Mouse (Mus musculus): ENCODE results near the gene Sowaha. TPM values are rescaled to one million over a fixed set of nuclear protein-coding genes. Genes with fewer than 3 reads are reported as not detected.

Sowaha gene
- polyA plus RNA-seq, 1 experiment from 2014 or later: 0.18 TPM

GRCm38 (mm10) chr11:53481088-53481730 is 1.1 kb upstream of the Sowaha start:
- no peaks in the 10 kb centered on the region for H3K36me3 ChIP-seq (ENCODE audit: control insufficient read depth, insufficient read depth)
- no peak overlapping the region for H3K4me2 ChIP-seq (ENCODE audit: low read depth, low read length)
- H3K4me3 ChIP-seq (ENCODE audit: low read length): no peak overlapping the region
- H3K9me3 ChIP-seq (replicated peaks; ENCODE audit: control insufficient read depth, low read length): peaks cover 3% of the 10 kb centered on the region; the same call in 1 of the 2 replicates
- peaks cover 42% of the 10 kb centered on the region for H3K27me3 ChIP-seq (ENCODE audit: control insufficient read depth, insufficient read depth, low read length)
- WGBS: 71% methylated on average over 4 of the region's 4 CpGs
- no peaks in the 10 kb centered on the region for H3K4me1 ChIP-seq (ENCODE audit: control insufficient read depth, insufficient read depth, low read length)
- no peak overlapping the region for H3K27ac ChIP-seq (ENCODE audit: low read length)
- ATAC-seq (replicated peaks; ENCODE audit: extremely low read depth, insufficient read depth, low FRiP score): no peak
- H3K9ac ChIP-seq (ENCODE audit: low read length): no peak overlapping the region

DNA sequence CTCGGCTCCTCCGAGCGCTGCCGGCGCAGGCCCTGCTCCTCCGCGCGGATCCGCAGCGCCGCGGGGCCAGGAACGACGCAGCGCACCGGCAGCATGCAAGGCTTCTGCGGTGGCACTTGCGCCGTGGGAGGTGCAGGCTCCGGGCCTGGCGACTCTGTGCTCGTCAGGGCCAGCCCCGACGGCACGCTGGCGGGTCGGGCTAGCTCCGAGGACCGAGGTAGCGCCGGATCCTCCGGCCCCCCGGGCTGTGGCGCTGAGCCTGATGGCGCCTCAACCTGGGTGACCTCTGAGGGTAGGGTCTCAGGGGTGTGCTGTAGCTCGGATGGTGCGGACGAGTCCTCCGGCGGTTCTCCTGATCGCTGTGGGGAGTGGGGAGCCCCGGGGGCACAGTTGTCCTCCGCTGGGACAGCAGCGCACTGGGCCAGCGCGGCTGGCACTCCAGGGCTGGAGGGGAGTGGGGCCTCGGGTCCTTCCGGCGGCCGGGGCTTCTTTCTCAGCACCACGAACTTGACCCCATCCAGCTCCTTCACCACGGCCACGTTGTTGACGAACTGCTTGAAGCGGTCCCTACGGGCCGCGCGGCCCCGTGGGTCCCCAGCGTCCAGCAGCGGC is 797 bp downstream of the Sowaha start:
- Histone ChIP-seq H3K27me3 (ENCODE audit: control insufficient read depth, insufficient read depth, low read length) (peaks cover 53% of the 10 kb centered on the region), H3K36me3 (ENCODE audit: control insufficient read depth, insufficient read depth) (no peaks in the 10 kb centered on the region), H3K4me2 (ENCODE audit: low read depth, low read length) (peak overlapping the region; percentile 94), H3K9ac (ENCODE audit: low read length) (peak overlapping the region; percentile 60), H3K4me1 (ENCODE audit: control insufficient read depth, insufficient read depth, low read length) (no peaks in the 10 kb centered on the region), H3K4me3 (ENCODE audit: low read length) (peak overlapping the region; percentile 67), H3K9me3 (replicated peaks; ENCODE audit: control insufficient read depth, low read length) (peaks cover 3% of the 10 kb centered on the region; the same call in 1 of the 2 replicates), H3K27ac (ENCODE audit: low read length) (no peak overlapping the region)
- no peak; the same call in 1 of the 2 replicates for ATAC-seq (replicated peaks; ENCODE audit: extremely low read depth, insufficient read depth, low FRiP score)
- WGBS: 1% methylated on average over 62 of the region's 62 CpGs

DNA sequence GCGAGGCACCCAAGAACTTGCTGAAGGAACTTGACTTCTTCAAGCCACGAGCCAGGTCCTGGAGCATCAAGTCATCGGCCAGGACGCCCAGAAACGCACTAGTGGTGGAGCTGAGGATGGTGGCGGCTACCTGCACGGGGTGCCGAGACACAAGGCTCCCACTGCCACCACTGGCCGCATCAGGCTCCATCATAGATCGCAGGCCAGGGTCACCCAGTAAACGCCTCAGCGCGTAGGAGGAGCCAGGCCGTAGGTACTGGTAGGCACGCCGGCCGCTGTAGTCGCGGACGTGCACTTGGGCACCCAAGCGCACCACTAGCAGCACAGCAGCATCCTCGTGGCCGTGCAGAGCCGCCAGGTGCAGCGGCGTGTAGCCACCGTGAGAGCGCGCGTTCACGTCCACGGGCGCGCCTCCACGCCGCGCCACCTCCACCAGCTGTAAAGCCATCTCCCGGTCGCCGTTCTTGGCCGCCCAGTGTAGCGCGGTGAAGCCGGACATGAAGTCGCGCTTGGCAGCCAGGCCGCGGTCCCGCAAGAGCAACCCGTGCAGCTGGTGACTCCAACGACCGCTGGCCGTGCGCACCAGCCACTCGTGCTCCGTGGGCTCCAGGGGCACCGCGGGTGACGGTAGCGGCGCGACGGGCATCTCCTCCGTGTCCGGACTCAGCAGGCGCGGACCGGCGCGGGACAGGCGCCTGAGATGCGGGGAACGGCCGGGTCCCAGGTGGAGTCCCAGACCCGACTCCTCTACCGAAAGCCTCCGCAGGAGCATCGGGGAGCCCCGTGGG is 1.5 kb downstream of the Sowaha start:
- H3K4me1 ChIP-seq (ENCODE audit: control insufficient read depth, insufficient read depth, low read length): no peaks in the 10 kb centered on the region
- ATAC-seq (replicated peaks; ENCODE audit: extremely low read depth, insufficient read depth, low FRiP score): no peak
- no peak overlapping the region for H3K27ac ChIP-seq (ENCODE audit: low read length)
- H3K4me3 ChIP-seq (ENCODE audit: low read length): peak overlapping the region; percentile 67
- H3K9me3 ChIP-seq (replicated peaks; ENCODE audit: control insufficient read depth, low read length): peaks cover 3% of the 10 kb centered on the region; the same call in 1 of the 2 replicates
- 7% methylated on average over 76 of the region's 79 CpGs for WGBS
- peak overlapping the region; percentile 94 for H3K4me2 ChIP-seq (ENCODE audit: low read depth, low read length)
- peak overlapping the region; percentile 46 for H3K9ac ChIP-seq (ENCODE audit: low read length)
- H3K27me3 ChIP-seq (ENCODE audit: control insufficient read depth, insufficient read depth, low read length): peaks cover 57% of the 10 kb centered on the region
- H3K36me3 ChIP-seq (ENCODE audit: control insufficient read depth, insufficient read depth): no peaks in the 10 kb centered on the region

GRCm38 (mm10) chr11:53477833-53478232 is 2.2 kb downstream of the Sowaha start:
- 72% methylated on average over 7 of the region's 7 CpGs for WGBS
- H3K36me3 ChIP-seq (ENCODE audit: control insufficient read depth, insufficient read depth): no peaks in the 10 kb centered on the region
- peaks cover 57% of the 10 kb centered on the region for H3K27me3 ChIP-seq (ENCODE audit: control insufficient read depth, insufficient read depth, low read length)
- ATAC-seq (replicated peaks; ENCODE audit: extremely low read depth, insufficient read depth, low FRiP score): no peak
- H3K9ac ChIP-seq (ENCODE audit: low read length): no peak overlapping the region
- no peak overlapping the region for H3K27ac ChIP-seq (ENCODE audit: low read length)
- H3K4me1 ChIP-seq (ENCODE audit: control insufficient read depth, insufficient read depth, low read length): no peaks in the 10 kb centered on the region
- H3K4me3 ChIP-seq (ENCODE audit: low read length): no peak overlapping the region
- H3K4me2 ChIP-seq (ENCODE audit: low read depth, low read length): no peak overlapping the region
- H3K9me3 ChIP-seq (replicated peaks; ENCODE audit: control insufficient read depth, low read length): peaks cover 3% of the 10 kb centered on the region; the same call in 1 of the 2 replicates

DNA sequence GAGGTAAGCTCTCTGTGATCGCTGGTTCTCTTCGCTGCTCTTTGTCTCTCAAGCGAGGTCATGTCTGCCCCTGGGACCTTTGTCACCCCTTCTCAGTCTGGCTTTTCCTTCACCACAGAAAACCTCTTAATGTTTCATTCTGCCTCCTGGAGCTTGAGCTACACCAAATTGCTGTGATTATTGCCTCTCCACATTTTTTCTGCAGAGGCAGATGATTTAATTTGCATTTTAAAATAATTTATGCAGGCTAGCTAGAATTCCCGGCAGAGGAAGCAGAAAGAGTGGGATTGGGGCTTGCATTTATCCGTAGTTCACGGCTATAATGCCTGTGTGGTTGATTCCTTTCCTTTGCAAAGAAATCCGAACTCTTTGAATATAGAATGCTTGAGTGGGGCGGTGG is 4.5 kb downstream of the Sowaha start:
- WGBS: 30% methylated on average over 8 of the region's 8 CpGs
- 0 out of 2 replicates have a peak, but pooled peaks cover 2% of the 10 kb centered on the region for H3K4me1 ChIP-seq (ENCODE audit: control insufficient read depth, insufficient read depth, low read length)
- H3K36me3 ChIP-seq (ENCODE audit: control insufficient read depth, insufficient read depth): no peaks in the 10 kb centered on the region
- H3K27ac ChIP-seq (ENCODE audit: low read length): no peak overlapping the region
- no peak overlapping the region for H3K9ac ChIP-seq (ENCODE audit: low read length)
- H3K27me3 ChIP-seq (ENCODE audit: control insufficient read depth, insufficient read depth, low read length): peaks cover 68% of the 10 kb centered on the region
- peaks cover 3% of the 10 kb centered on the region; the same call in 1 of the 2 replicates for H3K9me3 ChIP-seq (replicated peaks; ENCODE audit: control insufficient read depth, low read length)
- H3K4me3 ChIP-seq (ENCODE audit: low read length): no peak overlapping the region
- no peak for ATAC-seq (replicated peaks; ENCODE audit: extremely low read depth, insufficient read depth, low FRiP score)
- H3K4me2 ChIP-seq (ENCODE audit: low read depth, low read length): no peak overlapping the region

DNA sequence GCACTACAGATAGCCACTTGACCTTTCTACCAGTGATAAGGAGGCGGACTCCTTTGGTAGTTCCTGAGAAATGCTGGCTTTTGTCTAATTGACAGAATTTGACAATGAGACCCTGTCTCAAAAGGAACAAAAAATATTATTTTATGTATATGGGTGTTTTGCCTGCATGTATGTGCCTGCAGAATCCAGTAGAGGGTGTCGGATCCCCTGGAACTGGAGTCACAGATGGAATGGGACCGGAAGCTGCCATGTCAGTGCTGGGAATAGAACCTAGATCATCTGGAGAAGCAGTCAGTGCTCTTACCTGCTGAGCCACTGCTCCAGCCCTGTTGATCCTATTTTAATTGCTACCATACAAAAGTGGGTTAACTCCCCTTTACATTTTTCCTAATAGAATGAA is 7.4 kb downstream of the Sowaha start:
- H3K4me2 ChIP-seq (ENCODE audit: low read depth, low read length): no peak overlapping the region
- WGBS: 77% methylated on average over 3 of the region's 3 CpGs
- no peak overlapping the region for H3K9ac ChIP-seq (ENCODE audit: low read length)
- H3K27ac ChIP-seq (ENCODE audit: low read length): no peak overlapping the region
- H3K4me1 ChIP-seq (ENCODE audit: control insufficient read depth, insufficient read depth, low read length): peaks cover 12% of the 10 kb centered on the region; the same call in 1 of the 2 replicates
- no peaks in the 10 kb centered on the region for H3K36me3 ChIP-seq (ENCODE audit: control insufficient read depth, insufficient read depth)
- H3K27me3 ChIP-seq (ENCODE audit: control insufficient read depth, insufficient read depth, low read length): peaks cover 53% of the 10 kb centered on the region
- ATAC-seq (replicated peaks; ENCODE audit: extremely low read depth, insufficient read depth, low FRiP score): no peak
- H3K4me3 ChIP-seq (ENCODE audit: low read length): no peak overlapping the region
- H3K9me3 ChIP-seq (replicated peaks; ENCODE audit: control insufficient read depth, low read length): no peaks in the 10 kb centered on the region

DNA sequence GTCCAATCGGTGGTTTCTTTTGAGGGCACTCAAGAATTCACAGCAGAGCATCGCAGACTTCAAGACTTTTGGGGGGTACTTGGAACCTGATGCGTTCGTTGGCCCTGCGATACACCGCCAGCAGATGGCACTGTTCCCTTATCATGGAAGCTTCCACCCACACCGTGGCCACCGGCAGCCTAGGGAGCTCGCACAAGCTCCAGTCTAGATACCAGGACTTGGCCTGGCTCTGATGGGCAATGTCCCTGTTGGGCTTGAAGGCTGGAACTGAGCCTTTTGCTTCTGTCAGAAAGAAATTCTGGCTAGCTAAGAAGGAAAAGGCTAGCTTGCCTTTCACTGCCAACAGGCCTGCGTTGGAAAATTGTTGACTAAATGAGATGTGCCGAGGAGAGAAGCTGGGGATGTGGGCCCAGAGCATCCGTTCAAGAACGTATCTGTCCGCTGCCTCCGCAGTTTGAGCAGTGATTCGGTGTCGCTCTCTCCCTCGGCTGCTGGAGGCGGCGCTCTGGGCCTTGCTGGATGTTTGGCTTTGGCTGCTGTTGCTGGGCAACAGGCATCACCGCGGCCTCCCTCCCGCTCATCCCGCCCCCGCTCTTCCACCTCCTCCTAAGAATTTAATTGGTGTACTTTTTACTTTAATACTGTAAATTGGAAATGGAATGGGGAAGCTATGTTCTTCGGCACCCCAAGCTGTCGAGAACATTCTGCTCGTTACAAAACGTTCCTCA is 9.9 kb downstream of the Sowaha start, which contains the start of gene Gm9837:
Gene Gm9837, minus strand, starts transcription at position 512 of the 728 bp plus-strand sequence.
- Histone ChIP-seq H3K4me3 (ENCODE audit: low read length) (peak within 1 kb of the TSS; percentile 20), H3K4me2 (ENCODE audit: low read depth, low read length) (peak within 1 kb of the TSS; percentile 51), H3K27ac (ENCODE audit: low read length) (no peak within 1 kb of the TSS), H3K27me3 (ENCODE audit: control insufficient read depth, insufficient read depth, low read length) (peaks cover 48% of the 10 kb centered on the region), H3K9me3 (replicated peaks; ENCODE audit: control insufficient read depth, low read length) (no peaks in the 10 kb centered on the region), H3K36me3 (ENCODE audit: control insufficient read depth, insufficient read depth) (no peaks in the 10 kb centered on the region), H3K9ac (ENCODE audit: low read length) (0 out of 2 replicates have a peak within 1 kb of the TSS, but pooled peaks have one; percentile 9), H3K4me1 (ENCODE audit: control insufficient read depth, insufficient read depth, low read length) (peaks cover 15% of the 10 kb centered on the region; the same call in 1 of the 2 replicates)
- 4% methylated on average over 29 of the region's 29 CpGs for WGBS
- peak; percentile 67 for ATAC-seq (replicated peaks; ENCODE audit: extremely low read depth, insufficient read depth, low FRiP score)

- Histone ChIP-seq H3K4me2 (ENCODE audit: low read depth, low read length) (peak overlapping the region; percentile 51), H3K27ac (ENCODE audit: low read length) (no peak overlapping the region), H3K9me3 (replicated peaks; ENCODE audit: control insufficient read depth, low read length) (peaks cover 2% of the 10 kb centered on the region; the same call in 1 of the 2 replicates), H3K27me3 (ENCODE audit: control insufficient read depth, insufficient read depth, low read length) (peaks cover 50% of the 10 kb centered on the region), H3K4me1 (ENCODE audit: control insufficient read depth, insufficient read depth, low read length) (peaks cover 15% of the 10 kb centered on the region; the same call in 1 of the 2 replicates), H3K9ac (ENCODE audit: low read length) (no peak overlapping the region), H3K36me3 (ENCODE audit: control insufficient read depth, insufficient read depth) (no peaks in the 10 kb centered on the region), H3K4me3 (ENCODE audit: low read length) (0 out of 2 replicates have a peak overlapping the region, but pooled peaks have one; percentile 13)
- 0 out of 2 replicates have a peak, but pooled peaks have one; percentile 6 for ATAC-seq (replicated peaks; ENCODE audit: extremely low read depth, insufficient read depth, low FRiP score)
- 35% methylated on average over 16 of the region's 16 CpGs for WGBS
These were observed 10.6 kb downstream of the Sowaha start for GRCm38 (mm10) chr11:53469294-53469967.
